Mouse (Mus musculus): ENCODE results near the gene Fn1.
A peak's percentile ranks its signal among the peaks of the same experiment; 100 is the strongest.

Fn1 gene

GRCm38 (mm10) chr1:71652551-71653399, at the start of gene Fn1:
Fn1 (minus strand) TSS chr1:71653200.
- peak; percentile 71 for DNase-seq

- DNase-seq: no peak
Measured at GRCm38 (mm10) chr1:71696093-71696492, 43.1 kb upstream of the Fn1 start.

DNA sequence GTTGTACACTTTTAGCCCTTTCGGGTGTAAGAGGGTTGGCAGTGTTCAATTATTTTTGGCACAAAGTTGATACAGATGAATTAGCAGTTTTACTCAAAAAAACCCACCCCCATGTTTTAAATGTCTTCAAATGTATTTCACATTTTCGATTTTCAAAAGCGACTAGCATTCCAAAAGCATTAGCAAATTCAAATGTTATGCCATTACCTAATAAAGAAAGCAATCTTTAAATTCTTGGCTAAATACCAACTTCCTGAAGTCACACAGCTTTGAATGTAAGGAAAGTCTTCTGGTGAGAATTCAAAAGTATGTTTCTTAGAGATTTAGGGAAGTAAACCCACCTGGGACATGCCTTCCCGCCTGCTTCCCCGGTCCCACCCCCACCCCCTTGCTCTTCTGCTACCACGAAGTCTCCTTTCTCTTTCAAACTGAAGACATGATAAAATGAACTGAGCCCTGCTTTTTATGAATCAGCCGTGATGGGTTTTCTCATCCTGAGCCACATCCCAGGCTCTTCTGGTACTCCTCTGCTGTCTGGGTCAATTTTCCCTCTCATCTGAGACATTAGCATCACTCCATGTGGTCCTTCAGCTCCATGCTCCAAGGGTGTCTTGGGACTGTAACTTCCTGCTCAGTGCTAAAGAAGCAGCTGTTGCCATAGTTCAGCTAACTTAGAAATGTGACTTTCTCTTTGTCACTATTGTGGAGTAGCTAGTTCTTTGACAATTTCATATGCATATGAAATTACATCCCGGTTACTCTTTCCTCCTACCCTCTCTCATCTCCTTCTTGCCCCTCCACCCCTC, 38.7 kb upstream of the Fn1 start:
- no peak for DNase-seq

- DNase-seq: no peak
Measured at GRCm38 (mm10) chr1:71688926-71689303, 35.9 kb upstream of the Fn1 start.

GRCm38 (mm10) chr1:71688272-71688925, 35.4 kb upstream of the Fn1 start:
- DNase-seq: no peak

DNA sequence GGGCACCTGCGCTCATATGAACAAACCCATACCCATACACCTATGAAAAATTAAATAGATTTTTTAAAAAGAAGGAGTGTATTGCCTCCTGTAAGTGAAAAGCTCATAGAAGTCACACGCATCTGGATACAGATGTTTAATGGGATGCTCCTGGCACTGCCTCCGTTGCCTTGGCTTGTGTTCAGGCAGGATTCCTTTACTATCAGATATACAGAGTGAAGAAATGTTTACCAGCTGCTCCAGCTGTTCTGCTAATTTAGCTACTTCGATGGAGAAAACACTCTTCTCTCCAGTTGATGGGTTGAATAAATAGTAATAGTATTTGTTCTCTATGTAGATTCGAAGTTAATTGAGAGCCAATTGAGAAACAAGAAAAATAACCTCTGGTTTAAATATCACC, 33.8 kb upstream of the Fn1 start:
- DNase-seq: no peak

DNA sequence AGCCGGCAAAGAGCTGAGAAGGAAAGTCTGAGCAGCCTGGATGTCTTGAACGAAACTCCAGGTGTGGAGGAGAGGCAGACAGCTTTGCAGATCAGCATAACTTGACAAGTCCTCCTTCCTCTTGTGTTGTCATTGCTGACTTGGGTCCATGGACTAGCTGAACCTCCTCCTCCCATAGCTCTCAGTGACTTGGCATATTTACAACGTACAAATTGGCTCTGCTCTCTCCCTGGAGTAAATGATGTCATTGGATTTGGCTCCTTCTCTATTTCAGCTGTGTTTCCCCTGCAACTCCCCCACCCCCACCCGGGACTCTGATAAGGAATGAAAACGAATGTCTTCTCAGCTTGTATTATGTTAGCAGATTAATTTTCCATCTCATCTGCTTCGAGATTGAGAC, 30.7 kb upstream of the Fn1 start:
- no peak for DNase-seq

- DNase-seq: no peak
Measured at GRCm38 (mm10) chr1:71682194-71682715, 29.3 kb upstream of the Fn1 start.

DNA sequence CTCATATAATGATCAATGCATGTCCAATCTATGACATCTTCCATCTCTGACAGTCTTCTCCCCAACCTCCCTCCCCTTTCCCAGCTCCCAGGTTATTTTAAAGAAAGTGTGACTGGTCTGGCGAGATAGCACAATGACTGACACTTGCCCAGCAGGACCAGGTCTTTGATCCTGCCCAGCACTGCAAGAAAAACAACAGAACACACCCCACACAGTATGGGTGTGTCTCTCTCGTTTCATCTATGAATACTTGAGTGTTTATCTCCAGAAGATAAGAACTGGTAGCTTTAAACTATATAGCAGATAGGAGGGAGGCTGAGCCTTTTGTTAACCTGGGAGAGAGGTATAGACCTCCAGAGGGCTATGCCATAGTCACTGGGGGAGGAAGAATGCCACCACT, 28.3 kb upstream of the Fn1 start:
- no peak for DNase-seq

- no peak for DNase-seq
Measured at GRCm38 (mm10) chr1:71680046-71680672, 27.2 kb upstream of the Fn1 start.

DNA sequence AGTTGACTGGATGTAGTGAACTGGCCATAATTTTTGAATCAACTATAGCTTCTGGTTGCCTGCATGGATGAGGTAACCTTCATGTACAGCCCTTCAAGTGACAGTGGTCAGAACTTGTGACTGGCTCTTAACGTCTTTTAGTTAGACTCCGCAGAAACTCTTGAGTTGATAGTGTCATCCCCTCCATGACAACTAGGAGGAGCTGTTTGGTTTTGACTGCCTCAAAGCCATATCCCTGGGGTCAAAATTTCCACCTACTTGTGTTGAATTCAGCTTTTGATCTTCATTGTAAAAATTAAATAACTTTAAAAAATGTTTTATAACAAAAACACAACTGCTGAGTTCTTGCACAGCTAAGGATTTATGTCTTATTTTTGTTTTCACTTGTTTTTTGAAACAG, 22.4 kb upstream of the Fn1 start:
- no peak for DNase-seq

DNA sequence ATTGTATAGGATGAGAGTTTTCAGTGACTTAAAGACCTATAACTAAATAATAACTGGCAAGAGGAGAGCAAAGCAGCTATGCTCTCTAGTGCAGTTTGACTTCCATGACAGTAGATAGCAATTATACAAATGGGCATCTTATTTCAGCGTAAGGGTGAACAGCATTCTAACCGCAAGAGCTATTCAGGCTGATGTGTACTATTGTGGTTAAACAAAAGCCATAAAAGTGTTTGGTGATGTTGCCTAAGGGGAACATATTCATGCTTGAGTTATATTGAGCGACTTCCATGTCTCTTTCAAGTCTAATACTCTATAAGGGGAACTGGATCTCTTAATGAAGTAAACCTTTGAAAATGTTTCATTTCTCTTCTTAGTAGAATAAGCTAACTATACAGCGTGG, 21.3 kb upstream of the Fn1 start:
- no peak for DNase-seq

- no peak for DNase-seq
Measured at GRCm38 (mm10) chr1:71673398-71673910, 20.5 kb upstream of the Fn1 start.

DNA sequence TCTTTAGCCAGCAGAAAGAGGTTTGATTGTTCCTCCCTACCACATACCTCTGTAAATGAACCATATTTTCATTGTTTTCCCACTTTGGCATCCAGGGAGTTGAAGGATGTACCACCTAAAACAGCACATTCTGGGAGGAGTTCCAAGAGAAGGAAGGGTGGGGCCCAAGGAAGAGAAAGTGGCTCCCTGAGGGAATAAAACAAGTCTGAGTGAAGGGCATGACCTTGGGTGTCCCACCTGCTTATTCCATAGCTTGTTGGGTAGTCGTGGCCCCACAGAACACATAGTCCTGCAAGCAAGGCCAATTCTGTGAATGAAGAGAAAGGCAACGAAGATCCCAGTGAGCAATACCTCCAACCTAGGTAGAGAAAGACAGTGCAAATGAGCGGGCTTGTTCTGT, 19.3 kb upstream of the Fn1 start:
- DNase-seq: no peak

DNA sequence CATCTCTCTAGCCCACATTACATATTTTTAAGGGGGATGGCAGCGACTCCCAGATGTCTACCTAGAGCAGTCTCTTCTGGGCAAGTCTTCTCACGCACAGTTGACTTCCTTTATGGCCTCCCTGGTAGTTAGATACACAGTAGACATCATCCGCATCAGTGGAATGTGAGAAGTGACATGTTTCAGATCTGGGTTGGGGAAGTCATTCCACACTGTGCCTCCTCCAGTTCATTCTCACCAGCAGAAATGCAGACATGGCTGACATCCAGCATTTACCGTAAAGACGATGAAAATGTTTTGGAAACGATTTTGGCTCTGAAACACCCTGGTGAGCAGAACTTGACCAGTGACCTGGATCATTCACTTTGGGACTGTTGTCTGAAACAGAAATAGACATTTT, 10.2 kb upstream of the Fn1 start:
- no peak for DNase-seq

DNA sequence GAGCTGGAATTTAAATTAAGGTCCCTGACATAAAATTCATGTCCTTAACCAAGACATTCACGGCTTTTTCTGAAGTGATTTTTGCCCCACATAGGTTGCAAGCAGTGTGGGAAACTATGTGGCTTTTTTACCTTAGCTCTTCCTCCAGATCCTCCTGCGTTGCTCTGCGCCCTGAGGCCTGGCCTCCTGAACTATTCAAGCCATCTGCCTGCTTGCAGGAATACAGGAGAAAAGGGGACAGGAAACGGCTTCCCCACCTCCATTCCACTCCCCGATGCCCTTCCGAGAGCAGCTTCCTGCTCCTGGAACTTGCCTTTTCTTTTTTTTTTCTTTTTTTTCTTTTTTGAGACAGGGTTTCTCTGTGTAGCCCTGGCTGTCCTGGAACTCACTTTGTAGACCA, 5.6 kb upstream of the Fn1 start:
- no peak for DNase-seq

DNA sequence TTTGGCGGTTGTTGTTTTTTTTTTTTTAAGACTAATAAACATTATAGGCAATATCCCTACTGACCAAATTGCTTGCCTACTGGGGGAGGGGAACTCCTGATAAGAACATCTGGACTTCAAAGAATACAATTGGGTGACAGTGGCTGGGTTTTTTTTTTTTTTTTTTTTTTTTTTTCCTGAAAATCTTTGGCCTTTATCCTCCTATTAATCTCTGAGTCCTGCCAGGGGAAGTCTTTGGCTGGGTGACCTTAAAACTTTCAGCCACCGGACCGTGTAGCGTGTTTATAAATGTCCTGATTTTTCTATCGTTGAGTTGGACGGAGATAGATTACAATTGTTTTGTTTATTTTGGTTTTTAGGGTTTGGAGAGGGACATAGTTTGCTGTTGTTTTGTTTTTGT, 3.3 kb upstream of the Fn1 start:
- no peak for DNase-seq

GRCm38 (mm10) chr1:71654221-71654620, 1.2 kb upstream of the Fn1 start:
- DNase-seq: no peak

DNA sequence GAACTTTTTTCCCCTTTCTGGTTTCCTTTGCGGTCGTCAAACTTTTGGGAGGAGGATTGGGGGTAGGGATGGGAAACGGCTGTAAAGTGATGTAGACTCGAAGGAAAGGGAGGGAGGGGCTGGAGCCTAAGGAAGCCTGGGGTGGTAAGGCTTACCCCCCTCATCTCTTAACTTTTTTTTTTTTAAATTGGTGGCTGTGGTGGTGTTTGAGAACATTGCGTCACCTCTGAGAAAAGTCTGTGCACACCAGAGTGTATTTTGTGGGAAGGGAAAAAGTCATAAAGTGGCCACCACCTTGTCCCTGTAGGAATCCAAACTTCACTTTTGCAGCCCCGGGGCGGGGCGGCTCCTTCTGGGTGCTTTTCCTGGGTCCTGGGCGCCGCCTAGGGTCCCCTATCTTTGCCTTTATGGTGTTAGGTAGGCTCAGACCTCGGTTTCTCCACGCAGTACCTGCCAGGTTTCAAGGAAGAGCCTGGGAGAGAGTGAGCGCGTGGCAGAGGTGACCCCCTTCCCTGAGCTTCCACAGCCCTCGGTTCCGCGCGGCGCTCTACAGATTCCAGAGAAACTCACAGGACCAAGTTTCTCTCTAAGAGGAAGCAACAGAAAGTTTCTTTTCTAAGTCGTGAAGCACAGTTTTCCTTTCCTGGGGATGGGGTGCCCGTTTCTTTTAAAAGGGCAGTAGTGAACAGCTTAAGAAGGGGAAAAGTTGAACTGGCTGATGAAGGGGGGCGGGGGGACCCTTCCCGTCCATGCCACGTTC, 580 bp upstream of the Fn1 start:
- DNase-seq: peak; percentile 4

- no peak for DNase-seq
Measured at GRCm38 (mm10) chr1:71651828-71652227, 1.2 kb downstream of the Fn1 start.

GRCm38 (mm10) chr1:71651315-71651714, 1.7 kb downstream of the Fn1 start:
- DNase-seq: no peak

DNA sequence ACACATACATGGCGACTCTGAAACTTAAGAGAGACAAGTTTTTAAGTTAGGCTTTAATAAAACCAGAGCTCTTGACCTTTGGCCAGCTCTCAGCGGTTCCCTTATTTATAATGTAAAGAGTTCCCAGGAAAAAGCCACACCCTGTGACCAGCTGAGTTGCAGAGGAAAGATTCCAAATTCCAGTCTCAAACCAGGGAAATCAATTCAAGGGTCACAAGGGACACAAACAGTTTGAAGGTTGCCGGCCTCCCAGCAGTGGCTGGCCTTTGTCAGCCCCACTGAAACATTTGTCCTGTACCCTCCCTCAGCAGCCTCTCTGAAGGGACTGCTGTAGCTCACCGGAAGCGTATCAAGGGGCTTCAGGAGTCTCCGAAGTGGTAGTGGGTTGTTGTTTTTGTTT, 2.3 kb downstream of the Fn1 start:
- no peak for DNase-seq

Measured in thymus, postnatal 25 days (tissue).